Mouse (Mus musculus): ENCODE measurements around the gene Mesp2. TPM values are rescaled to one million over a fixed set of nuclear protein-coding genes. Genes with fewer than 3 reads are reported as not detected.

The Mesp2 gene
- polyA plus RNA-seq, 1 experiment: 0.15 TPM

DNA sequence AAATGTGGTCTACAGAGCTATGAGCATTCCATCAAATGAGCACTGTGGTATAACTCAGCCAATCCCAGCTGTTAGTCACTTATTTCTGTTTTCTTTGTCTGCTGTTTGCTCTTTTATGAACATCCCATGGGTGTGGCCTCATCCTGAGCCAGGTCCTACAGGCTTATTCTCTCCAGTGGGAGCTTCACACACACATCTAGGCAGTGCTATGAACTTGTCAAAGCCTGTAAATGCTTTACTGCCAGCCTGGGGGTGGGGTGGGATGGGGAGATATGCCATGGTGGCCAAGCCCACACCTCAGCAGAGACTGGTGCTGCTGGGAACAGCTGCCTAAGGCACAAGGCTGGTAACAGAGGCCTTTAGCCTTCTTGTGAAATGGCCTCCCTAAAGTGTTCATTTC, 22.5 kb downstream of the Mesp2 start:
- Histone ChIP-seq H3K27me3 (ENCODE audit: control insufficient read depth, insufficient read depth, low read length) (no peaks in the 10 kb centered on the region), H3K4me1 (ENCODE audit: control insufficient read depth, insufficient read depth, low read length) (no peaks in the 10 kb centered on the region), H3K27ac (ENCODE audit: insufficient read depth, low read length) (no peak overlapping the region), H3K4me3 (replicated peaks; ENCODE audit: insufficient read depth, low read depth, low read length) (no peak overlapping the region)
- no peak for DNase-seq
- TF ChIP-seq POLR2A (IDR thresholded peaks at IDR 0.05; ENCODE audit: borderline replicate concordance, insufficient read depth, low read length) (no peak), CTCF (IDR thresholded peaks at IDR 0.05; ENCODE audit: borderline replicate concordance, insufficient read depth, low read depth, low read length) (no peak)

DNA sequence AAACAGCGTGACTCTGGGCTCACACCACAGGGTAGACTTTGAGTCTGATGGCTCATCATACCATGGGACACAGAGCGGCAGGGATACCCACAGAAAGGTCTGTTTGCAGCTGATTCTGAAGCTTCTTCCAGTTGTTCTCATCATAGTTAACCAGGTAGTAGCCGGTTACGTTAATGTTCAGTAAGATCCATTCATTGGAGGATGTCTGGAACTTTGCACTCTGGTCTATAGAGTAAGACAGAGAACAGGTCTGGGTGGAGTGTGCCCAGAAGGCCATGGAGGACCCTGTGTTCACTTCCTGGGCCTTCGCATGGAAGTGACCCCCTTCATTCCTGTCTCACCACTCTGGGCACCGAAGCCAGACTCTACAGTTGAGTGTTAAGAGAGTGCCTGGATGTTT, 24.7 kb downstream of the Mesp2 start:
- Histone ChIP-seq H3K27me3 (ENCODE audit: control insufficient read depth, insufficient read depth, low read length) (no peaks in the 10 kb centered on the region), H3K4me3 (replicated peaks; ENCODE audit: insufficient read depth, low read depth, low read length) (no peak overlapping the region), H3K4me1 (ENCODE audit: control insufficient read depth, insufficient read depth, low read length) (no peaks in the 10 kb centered on the region), H3K27ac (ENCODE audit: insufficient read depth, low read length) (no peak overlapping the region)
- TF ChIP-seq CTCF (IDR thresholded peaks at IDR 0.05; ENCODE audit: borderline replicate concordance, insufficient read depth, low read depth, low read length): no peak
- TF ChIP-seq POLR2A (IDR thresholded peaks at IDR 0.05; ENCODE audit: borderline replicate concordance, insufficient read depth, low read length): no peak
- WGBS: 98% methylated on average over 6 of the region's 6 CpGs
- DNase-seq: no peak

DNA sequence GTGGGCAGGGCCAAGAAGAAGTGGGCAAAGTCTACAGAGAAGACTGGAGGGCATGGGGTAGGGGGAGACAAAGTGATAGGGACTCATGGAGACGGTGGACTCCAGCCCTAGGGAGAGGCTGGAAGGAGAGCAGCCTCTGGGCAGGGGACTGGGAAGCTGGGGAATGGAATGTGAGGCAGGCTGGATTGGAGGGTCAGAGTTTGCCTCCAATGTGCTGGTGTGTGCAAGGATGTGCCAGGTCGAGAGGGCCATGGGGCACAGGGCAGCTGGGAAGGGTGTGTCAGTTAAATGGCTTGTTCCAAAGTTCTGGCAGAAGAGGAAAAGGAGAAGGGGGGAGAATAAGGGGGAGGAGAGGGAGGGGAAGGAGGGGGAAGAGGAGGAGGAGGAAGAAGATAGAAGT, 26.7 kb downstream of the Mesp2 start:
- DNase-seq: no peak
- no peaks in the 10 kb centered on the region for H3K4me1 ChIP-seq (ENCODE audit: control insufficient read depth, insufficient read depth, low read length)
- no peak overlapping the region for H3K27ac ChIP-seq (ENCODE audit: insufficient read depth, low read length)
- no peak overlapping the region for H3K4me3 ChIP-seq (replicated peaks; ENCODE audit: insufficient read depth, low read depth, low read length)
- WGBS: 56% methylated on average over 2 of the region's 2 CpGs
- TF ChIP-seq POLR2A (IDR thresholded peaks at IDR 0.05; ENCODE audit: borderline replicate concordance, insufficient read depth, low read length): no peak
- TF ChIP-seq CTCF (IDR thresholded peaks at IDR 0.05; ENCODE audit: borderline replicate concordance, insufficient read depth, low read depth, low read length): no peak
- H3K27me3 ChIP-seq (ENCODE audit: control insufficient read depth, insufficient read depth, low read length): no peaks in the 10 kb centered on the region

DNA sequence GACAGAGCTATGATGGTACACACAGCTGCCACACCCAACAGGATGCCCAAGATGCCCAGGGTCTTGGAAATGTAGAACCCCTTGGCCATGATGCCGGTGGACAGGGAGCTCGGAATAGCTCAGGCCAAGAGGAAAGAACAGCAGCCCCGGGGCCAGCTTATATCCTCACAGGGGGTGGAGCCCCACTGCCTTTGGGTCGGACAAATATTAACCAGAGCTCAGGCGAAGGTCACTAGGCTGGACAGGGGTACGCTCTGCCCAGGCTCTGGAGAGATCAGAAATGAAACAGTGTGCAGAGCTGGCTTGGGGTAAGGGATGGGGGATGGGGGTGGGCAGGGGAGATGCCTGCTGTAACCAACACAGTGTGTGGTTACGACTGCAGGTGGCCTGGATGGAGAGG, 31.6 kb downstream of the Mesp2 start:
- Histone ChIP-seq H3K27me3 (ENCODE audit: control insufficient read depth, insufficient read depth, low read length) (no peaks in the 10 kb centered on the region), H3K4me3 (replicated peaks; ENCODE audit: insufficient read depth, low read depth, low read length) (no peak overlapping the region), H3K27ac (ENCODE audit: insufficient read depth, low read length) (no peak overlapping the region), H3K4me1 (ENCODE audit: control insufficient read depth, insufficient read depth, low read length) (peaks cover 5% of the 10 kb centered on the region; the same call in 1 of the 2 replicates)
- 68% methylated on average over 7 of the region's 7 CpGs for WGBS
- DNase-seq: no peak
- TF ChIP-seq POLR2A (IDR thresholded peaks at IDR 0.05; ENCODE audit: borderline replicate concordance, insufficient read depth, low read length) (no peak), CTCF (IDR thresholded peaks at IDR 0.05; ENCODE audit: borderline replicate concordance, insufficient read depth, low read depth, low read length) (no peak)

DNA sequence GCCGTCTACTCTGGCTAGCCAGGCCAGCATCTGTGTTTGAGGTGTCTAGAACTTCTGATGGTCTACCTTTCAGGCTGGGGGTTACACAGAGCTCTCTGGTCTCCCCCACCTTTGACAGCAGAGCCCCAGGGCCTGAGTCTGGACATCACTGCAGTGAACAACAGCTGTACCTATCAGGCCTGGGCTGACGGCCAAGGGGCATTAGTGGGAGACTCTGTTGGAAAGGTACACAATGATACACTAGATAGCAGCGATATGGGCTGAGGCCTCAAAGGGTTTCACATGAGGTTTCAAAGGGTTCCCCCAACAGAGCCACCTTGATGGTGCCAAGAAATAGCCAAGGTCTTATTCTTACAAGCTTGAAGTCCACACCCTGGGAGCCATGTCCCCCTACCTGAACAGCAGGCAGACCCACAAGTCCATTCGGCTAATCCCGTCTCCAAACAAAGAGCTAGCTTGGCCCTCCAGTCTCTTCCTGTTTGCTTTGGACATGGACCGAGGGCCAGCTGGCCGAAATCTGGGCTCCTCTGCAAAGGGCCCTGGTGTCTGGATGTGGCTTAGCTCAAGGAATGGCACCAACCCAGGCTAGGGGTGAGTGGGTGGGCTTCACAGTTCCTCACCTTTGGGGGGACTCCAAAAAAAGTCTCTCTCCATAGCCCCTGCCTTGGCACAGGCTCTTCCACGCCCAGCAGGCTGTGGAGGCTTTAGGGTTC, 33.7 kb downstream of the Mesp2 start:
- Histone ChIP-seq H3K27me3 (ENCODE audit: control insufficient read depth, insufficient read depth, low read length) (no peaks in the 10 kb centered on the region), H3K27ac (ENCODE audit: insufficient read depth, low read length) (no peak overlapping the region), H3K4me1 (ENCODE audit: control insufficient read depth, insufficient read depth, low read length) (peaks cover 5% of the 10 kb centered on the region; the same call in 1 of the 2 replicates), H3K4me3 (replicated peaks; ENCODE audit: insufficient read depth, low read depth, low read length) (no peak overlapping the region)
- DNase-seq: no peak
- TF ChIP-seq POLR2A (IDR thresholded peaks at IDR 0.05; ENCODE audit: borderline replicate concordance, insufficient read depth, low read length): no peak
- TF ChIP-seq CTCF (IDR thresholded peaks at IDR 0.05; ENCODE audit: borderline replicate concordance, insufficient read depth, low read depth, low read length): no peak
- 61% methylated on average over 8 of the region's 8 CpGs for WGBS

DNA sequence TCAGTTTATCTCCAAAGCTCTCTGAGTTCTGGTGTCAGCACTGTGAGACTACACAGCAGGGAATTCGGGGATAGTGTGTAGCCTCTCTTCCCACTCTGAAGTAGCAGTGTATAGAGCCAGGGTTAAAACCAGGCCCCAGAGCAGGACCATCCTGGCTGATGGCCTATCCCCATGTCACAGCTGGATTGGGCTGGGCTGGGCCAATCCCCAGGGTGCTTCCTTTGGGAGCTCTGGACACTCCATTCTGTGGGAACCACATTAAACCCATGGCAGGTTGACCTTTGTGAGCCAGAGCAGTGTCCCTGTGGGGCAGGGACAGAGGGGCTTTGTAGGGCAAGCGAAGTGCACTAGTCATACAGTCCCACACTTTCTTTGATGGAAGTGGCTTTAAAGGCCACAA, 35.8 kb downstream of the Mesp2 start:
- WGBS: 84% methylated on average over 2 of the region's 2 CpGs
- no peak for DNase-seq
- no peaks in the 10 kb centered on the region for H3K27me3 ChIP-seq (ENCODE audit: control insufficient read depth, insufficient read depth, low read length)
- peaks cover 5% of the 10 kb centered on the region; the same call in 1 of the 2 replicates for H3K4me1 ChIP-seq (ENCODE audit: control insufficient read depth, insufficient read depth, low read length)
- no peak overlapping the region for H3K4me3 ChIP-seq (replicated peaks; ENCODE audit: insufficient read depth, low read depth, low read length)
- H3K27ac ChIP-seq (ENCODE audit: insufficient read depth, low read length): no peak overlapping the region
- TF ChIP-seq POLR2A (IDR thresholded peaks at IDR 0.05; ENCODE audit: borderline replicate concordance, insufficient read depth, low read length): no peak
- no peak for TF ChIP-seq CTCF (IDR thresholded peaks at IDR 0.05; ENCODE audit: borderline replicate concordance, insufficient read depth, low read depth, low read length)

DNA sequence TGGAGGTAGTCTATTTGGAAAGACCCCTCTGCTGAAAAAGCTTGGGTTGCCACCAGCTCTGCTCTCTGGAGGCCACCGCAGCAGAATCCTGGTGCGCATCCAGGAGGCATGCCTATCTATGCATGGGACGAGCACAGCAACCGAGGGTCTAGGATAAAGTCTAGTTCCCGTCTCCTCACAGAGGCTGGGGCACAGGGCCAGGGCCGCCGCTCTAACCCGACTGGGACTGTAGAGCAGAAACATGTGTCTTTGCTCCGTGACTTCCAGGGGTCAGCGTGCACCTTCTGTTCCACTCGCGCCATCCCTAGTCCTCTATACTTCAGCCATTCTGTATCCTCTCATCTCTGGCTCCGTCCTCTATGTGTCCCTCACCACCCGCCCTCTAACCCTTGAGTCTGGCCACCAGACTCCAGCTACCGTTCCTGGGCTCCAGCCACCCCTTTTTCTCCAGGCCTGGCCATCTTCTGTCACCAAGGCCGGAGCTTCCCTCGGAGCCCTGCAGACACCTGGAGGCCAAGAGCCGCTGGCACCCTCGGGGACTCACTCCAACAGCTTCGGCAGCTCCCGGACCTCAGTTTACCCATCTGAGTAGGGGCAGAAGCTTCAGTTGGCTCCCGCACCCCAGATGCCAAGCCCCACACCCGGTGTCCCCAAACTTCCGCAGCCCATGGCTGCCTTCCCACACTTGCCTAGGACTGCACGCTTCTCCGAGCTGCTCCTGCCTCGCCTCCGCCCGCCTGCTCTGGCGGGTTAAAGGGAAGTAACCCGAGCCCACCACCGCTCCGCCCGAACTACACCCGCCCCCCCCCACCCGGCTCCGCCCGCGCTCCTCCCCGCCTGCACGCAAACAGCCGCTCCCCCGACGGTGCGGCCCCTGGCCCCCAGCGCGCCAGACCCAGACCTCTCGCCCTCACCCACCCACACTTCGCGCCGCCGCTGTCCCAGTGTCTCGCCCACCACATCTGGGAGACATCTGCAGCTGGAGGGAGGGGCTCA, 37.2 kb downstream of the Mesp2 start:
- H3K27ac ChIP-seq (ENCODE audit: insufficient read depth, low read length): no peak overlapping the region
- no peaks in the 10 kb centered on the region for H3K27me3 ChIP-seq (ENCODE audit: control insufficient read depth, insufficient read depth, low read length)
- TF ChIP-seq POLR2A (IDR thresholded peaks at IDR 0.05; ENCODE audit: borderline replicate concordance, insufficient read depth, low read length) (no peak), CTCF (IDR thresholded peaks at IDR 0.05; ENCODE audit: borderline replicate concordance, insufficient read depth, low read depth, low read length) (no peak)
- peaks cover 5% of the 10 kb centered on the region; the same call in 1 of the 2 replicates for H3K4me1 ChIP-seq (ENCODE audit: control insufficient read depth, insufficient read depth, low read length)
- 9% methylated on average over 53 of the region's 53 CpGs for WGBS
- no peak for DNase-seq
- no peak overlapping the region for H3K4me3 ChIP-seq (replicated peaks; ENCODE audit: insufficient read depth, low read depth, low read length)

Measured in cerebellum, adult 2 months (tissue).